Mouse (Mus musculus) ES-Bruce4 (cell line): Measurements from ENCODE around the gene Plcg2. TPM values are rescaled to one million over a fixed set of nuclear protein-coding genes. Genes with fewer than 3 reads are reported as not detected.

Experiments used
- H3K27ac ChIP-seq: 2 replicates; pipeline ENCODE4 v1.5.1; 2012; ENCODE audit warnings: low read length, inconsistent platforms; ENCODE audit not compliant: insufficient read depth
- H3K27me3 ChIP-seq: 2 replicates; pipeline ENCODE4 v1.6.1; 2012; ENCODE audit warnings: mild to moderate bottlenecking, low read length, inconsistent platforms; ENCODE audit not compliant: control insufficient read depth, poor library complexity, insufficient read depth, severe bottlenecking
- H3K36me3 ChIP-seq: 2 replicates; pipeline ENCODE4 v1.6.1; 2012; ENCODE audit warnings: inconsistent platforms, mild to moderate bottlenecking, low read length, moderate library complexity; ENCODE audit not compliant: control insufficient read depth, poor library complexity, insufficient read depth, severe bottlenecking
- H3K4me1 ChIP-seq: one replicate; pipeline ENCODE4 v1.8.1; 2011; ENCODE audit warnings: low read length; ENCODE audit not compliant: control insufficient read depth, insufficient read depth
- H3K4me3 ChIP-seq: 2 replicates; pipeline ENCODE4 v1.5.1; 2011; ENCODE audit warnings: low read depth, mild to moderate bottlenecking, low read length
- H3K9ac ChIP-seq: 2 replicates; pipeline ENCODE4 v1.6.1; 2012; ENCODE audit warnings: low read depth, mild to moderate bottlenecking, inconsistent platforms; ENCODE audit not compliant: poor library complexity, severe bottlenecking
- H3K9me3 ChIP-seq: replicated peaks from 2 replicates; pipeline ENCODE4 v1.6.1; 2012; ENCODE audit warnings: mild to moderate bottlenecking, low read length, inconsistent platforms; ENCODE audit not compliant: control insufficient read depth, poor library complexity, insufficient read depth, severe bottlenecking
- CTCF ChIP-seq: IDR thresholded peaks from one replicate; pipeline ENCODE4 v1.8.1; 2011; ENCODE audit warnings: low read depth, low read length
- EP300 ChIP-seq: IDR thresholded peaks from 2 replicates; pipeline ENCODE4 v1.6.1; 2011; ENCODE audit warnings: low read depth, low read length; ENCODE audit not compliant: insufficient read depth
- POLR2A ChIP-seq: IDR thresholded peaks from one replicate; pipeline ENCODE4 v1.8.1; 2011; ENCODE audit warnings: low read length; ENCODE audit not compliant: insufficient read depth
- polyA plus RNA-seq: library from polyadenylated mRNA; stranded (reverse); fragments of >200 nt; gene quantifications from 2 replicates; pipeline ENCODE4 v1.2.4, GENCODE M21; 2011; ENCODE audit warnings: low read depth; ENCODE audit not compliant: missing spikeins, insufficient read depth, insufficient read length

Plcg2 gene
- polyA plus RNA-seq, 1 experiment, result 32.4 TPM

DNA sequence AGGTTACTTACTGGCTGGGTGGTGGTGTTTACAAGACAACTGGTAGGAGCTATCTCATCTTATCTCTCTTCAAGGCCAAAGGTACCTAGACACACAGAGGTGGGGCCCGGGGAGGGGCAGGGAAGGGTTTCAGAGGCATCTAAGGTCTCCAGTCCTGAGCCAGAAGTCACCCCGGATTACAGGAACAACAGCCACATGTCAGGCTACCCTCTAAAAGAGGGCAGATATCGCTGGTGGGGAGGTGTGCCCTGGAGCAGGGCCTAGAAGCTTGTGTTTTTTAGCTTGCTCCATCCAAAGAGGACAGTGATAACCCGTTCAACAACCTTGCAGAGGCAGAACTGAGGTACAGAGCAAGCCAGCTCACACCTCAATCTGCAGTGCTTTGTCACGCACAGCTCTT lies 148.3 kb downstream of the Plcg2 start:
- no peaks in the 10 kb centered on the region for H3K36me3 ChIP-seq
- no peak overlapping the region for H3K27ac ChIP-seq
- TF ChIP-seq POLR2A, result no peak
- TF ChIP-seq CTCF, result no peak
- TF ChIP-seq EP300, result no peak
- no peak overlapping the region for H3K4me3 ChIP-seq
- H3K27me3 ChIP-seq, result no peaks in the 10 kb centered on the region
- peaks cover 7% of the 10 kb centered on the region for H3K9me3 ChIP-seq
- no peaks in the 10 kb centered on the region for H3K4me1 ChIP-seq
- no peak overlapping the region for H3K9ac ChIP-seq

DNA sequence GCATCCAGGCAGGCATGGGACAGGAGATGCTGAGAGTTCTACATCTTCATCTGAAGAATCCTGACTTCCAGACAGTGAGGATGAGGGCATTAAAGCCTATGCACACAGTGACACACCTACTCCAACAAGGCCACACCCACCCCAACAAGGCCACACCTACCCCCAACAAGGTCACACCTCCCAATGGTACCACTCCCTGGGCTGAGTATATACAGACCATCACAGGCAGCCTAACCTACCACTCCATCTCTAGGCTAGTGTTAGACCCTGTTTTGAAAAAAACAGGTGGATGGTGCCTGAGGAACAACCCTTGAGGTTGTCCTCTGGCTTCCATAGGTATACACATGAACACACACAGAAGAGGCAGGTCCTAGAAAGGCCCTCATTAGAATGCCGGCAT lies 154.2 kb downstream of the Plcg2 start:
- Histone ChIP-seq H3K27ac (no peak overlapping the region), H3K4me1 (no peaks in the 10 kb centered on the region), H3K4me3 (no peak overlapping the region), H3K27me3 (no peaks in the 10 kb centered on the region), H3K9ac (no peak overlapping the region), H3K36me3 (no peaks in the 10 kb centered on the region), H3K9me3 (peaks cover 7% of the 10 kb centered on the region)
- no peak for TF ChIP-seq CTCF
- no peak for TF ChIP-seq POLR2A
- TF ChIP-seq EP300, result no peak

- Histone ChIP-seq H3K9me3 (no peaks in the 10 kb centered on the region), H3K4me1 (no peaks in the 10 kb centered on the region), H3K27ac (no peak overlapping the region), H3K27me3 (no peaks in the 10 kb centered on the region), H3K9ac (no peak overlapping the region), H3K36me3 (no peaks in the 10 kb centered on the region), H3K4me3 (no peak overlapping the region)
- no peak for TF ChIP-seq CTCF
Measured at GRCm38 (mm10) chr8:117658990-117659389, 160.9 kb downstream of the Plcg2 start.

GRCm38 (mm10) chr8:117660358-117661031 lies 162.4 kb downstream of the Plcg2 start:
- Histone ChIP-seq H3K4me1 (no peaks in the 10 kb centered on the region), H3K36me3 (no peaks in the 10 kb centered on the region), H3K4me3 (no peak overlapping the region), H3K27me3 (no peaks in the 10 kb centered on the region), H3K27ac (no peak overlapping the region), H3K9ac (no peak overlapping the region), H3K9me3 (no peaks in the 10 kb centered on the region)
- TF ChIP-seq EP300 (no peak), CTCF (no peak), POLR2A (no peak)

- TF ChIP-seq POLR2A (no peak), CTCF (no peak), EP300 (no peak)
- H3K27me3 ChIP-seq, result peaks cover 3% of the 10 kb centered on the region; the same call in 1 of the 2 replicates
- H3K9ac ChIP-seq, result no peak overlapping the region
- no peaks in the 10 kb centered on the region for H3K4me1 ChIP-seq
- H3K9me3 ChIP-seq, result 0 out of 2 replicates have a peak, but pooled peaks cover 5% of the 10 kb centered on the region
- no peaks in the 10 kb centered on the region for H3K36me3 ChIP-seq
- H3K4me3 ChIP-seq, result no peak overlapping the region
- no peak overlapping the region for H3K27ac ChIP-seq
Measured at GRCm38 (mm10) chr8:117667349-117668124, 169.4 kb downstream of the Plcg2 start.

- H3K27me3 ChIP-seq, result peaks cover 3% of the 10 kb centered on the region; the same call in 1 of the 2 replicates
- no peak overlapping the region for H3K4me3 ChIP-seq
- H3K9ac ChIP-seq, result no peak overlapping the region
- H3K4me1 ChIP-seq, result no peaks in the 10 kb centered on the region
- no peak for TF ChIP-seq EP300
- no peak for TF ChIP-seq POLR2A
- TF ChIP-seq CTCF, result no peak
- no peak overlapping the region for H3K27ac ChIP-seq
- no peaks in the 10 kb centered on the region for H3K36me3 ChIP-seq
- 0 out of 2 replicates have a peak, but pooled peaks cover 5% of the 10 kb centered on the region for H3K9me3 ChIP-seq
Measured at GRCm38 (mm10) chr8:117670461-117670860, 172.4 kb downstream of the Plcg2 start.
